14 mouse cellular contexts compared by ENCODE assay signal in the genomic region with DNA sequence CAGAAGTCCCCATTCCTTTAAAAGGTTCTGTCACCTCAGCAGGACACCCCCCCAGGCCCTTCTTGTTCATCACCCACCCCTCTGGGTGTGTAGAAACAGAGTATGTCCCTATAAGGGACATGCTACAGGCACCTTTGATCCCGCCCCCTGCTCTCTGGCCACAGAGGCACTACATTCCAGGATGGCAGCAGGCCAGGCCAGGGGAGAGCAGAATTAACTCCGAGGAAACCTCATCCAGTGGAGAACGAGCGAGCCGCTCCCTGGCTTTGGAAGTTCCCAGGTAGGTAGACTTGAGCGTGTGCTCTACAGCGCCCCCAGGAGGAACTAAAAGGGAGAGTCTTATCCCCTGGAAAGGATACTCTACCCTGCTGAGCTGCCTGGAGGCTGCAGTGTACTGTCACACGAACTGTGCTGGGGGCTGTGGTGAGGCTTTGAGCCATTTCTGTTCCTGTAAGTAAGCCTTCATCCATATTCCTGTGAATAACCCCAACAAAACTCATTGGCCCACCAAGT.
DNase-seq lines count a peak whose midpoint lies in the region; ATAC-seq and TF ChIP-seq lines count a peak whose summit lies in the region.
"Had no signal": no experiment of that assay in that cellular context is flagged by ENCODE, and none has a peak within 500 bp of the region (broad histone marks: within the 10 kb centered on the region; RNA-seq: fewer than 3 reads in every experiment).

No protein-coding gene starts in this region.

- no peak overlapping the region for H3K27ac ChIP-seq in kidney, adult 2 months (ENCODE audit: insufficient read depth, low read depth, low read length)
- H3K27ac ChIP-seq in stomach, postnatal 0 days (replicated peaks), result no peak overlapping the region
- H3K27ac ChIP-seq: hindbrain, embryonic 10.5 days had no signal

- TF ChIP-seq CTCF in kidney, adult 2 months (conservative IDR thresholded peaks at IDR 0.05; ENCODE audit: insufficient read depth, insufficient read length, low read depth, low read length), result no peak
- peak; percentile 49 for TF ChIP-seq CTCF in stomach, postnatal 0 days (IDR thresholded peaks at IDR 0.05; ENCODE audit: low read depth)

- TF ChIP-seq EP300 in stomach, postnatal 0 days (optimal IDR thresholded peaks at IDR 0.05), result no peak

- no peaks in the 10 kb centered on the region for H3K27me3 ChIP-seq in kidney, adult 2 months (replicated peaks; ENCODE audit: control insufficient read depth, insufficient read depth, low read length)
- no peaks in the 10 kb centered on the region for H3K27me3 ChIP-seq in stomach, postnatal 0 days (ENCODE audit: control insufficient read depth, insufficient read depth, low read length)

- no peak for TF ChIP-seq POLR2A in kidney, adult 2 months (IDR thresholded peaks at IDR 0.05; ENCODE audit: low read depth, low read length)

- H3K9me3 ChIP-seq in stomach, postnatal 0 days (ENCODE audit: control insufficient read depth, low read length), result no peaks in the 10 kb centered on the region
- H3K9me3 ChIP-seq: hindbrain, embryonic 10.5 days had no signal

- ATAC-seq in stomach, postnatal 0 days (ENCODE audit: low FRiP score, low TSS enrichment), result no peak
- no peak for ATAC-seq in megakaryocyte-erythroid progenitor cell, adult 5-6 weeks (replicated peaks; ENCODE audit: low FRiP score, low TSS enrichment, poor library complexity, severe bottlenecking)

- DNase-seq in adrenal gland, postnatal 14 days, result peak; percentile 13
- DNase-seq in adrenal gland, adult 2 months, result no peak
- DNase-seq in kidney, postnatal 14 days, result peak; percentile 26
- DNase-seq in kidney, adult 2 months, result no peak
- DNase-seq in lung, postnatal 14 days, result peak; percentile 2
- DNase-seq in lung, postnatal 36 days, result no peak
- no peak for DNase-seq in stomach, postnatal 0 days (ENCODE audit: low spot score)
- DNase-seq: cerebellum, adult 18-20 months; kidney, adult 8-10 months; right cerebral cortex, postnatal 14 days; thymus, postnatal 25 days had no signal

- H3K36me3 ChIP-seq in kidney, adult 2 months (ENCODE audit: control insufficient read depth, insufficient read depth, low read length), result no peaks in the 10 kb centered on the region
- H3K36me3 ChIP-seq in stomach, postnatal 0 days (ENCODE audit: control insufficient read depth, insufficient read depth, low read length), result no peaks in the 10 kb centered on the region
- H3K36me3 ChIP-seq: hindbrain, embryonic 10.5 days had no signal

- H3K4me3 ChIP-seq in kidney, adult 2 months (ENCODE audit: insufficient read depth, low read depth, low read length), result no peak overlapping the region
- H3K4me3 ChIP-seq in stomach, postnatal 0 days (ENCODE audit: low read depth, low read length), result no peak overlapping the region
- H3K4me3 ChIP-seq: erythroblast, embryonic 14.5 days; hindbrain, embryonic 10.5 days had no signal

- 46% methylated on average over 8 of the region's 8 CpGs for WGBS in kidney, adult 2 months
- 41% methylated on average over 8 of the region's 8 CpGs for WGBS in stomach, postnatal 0 days

- H3K9ac ChIP-seq in stomach, postnatal 0 days (ENCODE audit: low read length), result no peak overlapping the region

- H3K4me2 ChIP-seq in stomach, postnatal 0 days (replicated peaks; ENCODE audit: low read depth), result no peak overlapping the region

- H3K4me1 ChIP-seq in kidney, adult 2 months (ENCODE audit: control insufficient read depth, insufficient read depth, low read length), result no peaks in the 10 kb centered on the region
- H3K4me1 ChIP-seq in stomach, postnatal 0 days (replicated peaks; ENCODE audit: control insufficient read depth, insufficient read depth), result no peaks in the 10 kb centered on the region

Comparison
In these comparisons a context has a peak if more than half of its experiments do, and no peak if none do; other contexts are left out.
1. DNase-seq: peak in adrenal gland, postnatal 14 days (single experiment), kidney, postnatal 14 days (single experiment) and lung, postnatal 14 days (single experiment); none in adrenal gland, adult 2 months (single experiment), kidney, adult 2 months (single experiment), lung, postnatal 36 days (single experiment) and stomach, postnatal 0 days (single experiment).